ENCODE assay signal across 8 mouse cellular contexts in the genomic region with DNA sequence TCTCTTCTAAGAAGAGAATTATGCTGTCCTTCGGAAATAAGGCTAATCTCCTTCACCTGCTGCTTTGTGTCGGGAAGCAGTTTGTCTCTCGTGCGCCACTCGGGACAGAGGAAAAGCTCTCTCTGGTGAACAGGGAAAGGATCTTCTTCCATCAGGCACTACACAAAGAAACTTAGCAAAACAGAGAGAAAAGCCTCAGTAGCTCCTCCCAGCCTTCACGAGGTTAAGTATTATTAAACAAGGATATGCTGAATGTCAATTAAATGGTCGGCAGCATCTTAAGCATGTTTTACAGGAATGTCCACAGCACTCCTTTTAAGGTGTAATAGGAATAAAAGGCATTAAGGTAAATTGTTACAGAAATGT. TPM values are rescaled to one million over a fixed set of nuclear protein-coding genes. Genes with fewer than 3 reads are reported as not detected.
DNase-seq lines count a peak whose midpoint lies in the region; ATAC-seq and TF ChIP-seq lines count a peak whose summit lies in the region.

No protein-coding gene starts in this region.

- no peaks in the 10 kb centered on the region for H3K9me3 ChIP-seq in heart, embryonic 11.5 days (replicated peaks; ENCODE audit: control insufficient read depth, low read length)
- H3K9me3 ChIP-seq in E14TG2a.4 (ENCODE audit: low read length), result no peaks in the 10 kb centered on the region
- no peaks in the 10 kb centered on the region for H3K9me3 ChIP-seq in forebrain, embryonic 15.5 days
- no peaks in the 10 kb centered on the region for H3K9me3 ChIP-seq in liver, postnatal 0 days (ENCODE audit: low read length)

- peaks cover 3% of the 10 kb centered on the region; the same call in 1 of the 2 replicates for H3K4me1 ChIP-seq in heart, embryonic 11.5 days (ENCODE audit: control insufficient read depth, insufficient read depth, low read length)
- H3K4me1 ChIP-seq in E14TG2a.4 (replicated peaks; ENCODE audit: low read depth, low read length), result peaks cover 29% of the 10 kb centered on the region
- H3K4me1 ChIP-seq in forebrain, embryonic 15.5 days, result peaks cover 16% of the 10 kb centered on the region
- H3K4me1 ChIP-seq in liver, postnatal 0 days (ENCODE audit: insufficient read depth), result peaks cover 8% of the 10 kb centered on the region

- no peak for TF ChIP-seq CTCF in E14TG2a.4 (conservative IDR thresholded peaks at IDR 0.05; ENCODE audit: low read length)
- TF ChIP-seq CTCF in liver, postnatal 0 days (IDR thresholded peaks at IDR 0.05; ENCODE audit: low read depth), result no peak

- 2% methylated on average over 7 of the region's 7 CpGs for WGBS in heart, embryonic 11.5 days (ENCODE audit: insufficient replicate concordance)
- under 1% methylated on average over 7 of the region's 7 CpGs for WGBS in forebrain, embryonic 15.5 days
- under 1% methylated on average over 7 of the region's 7 CpGs for WGBS in liver, postnatal 0 days (ENCODE audit: insufficient replicate concordance)

- no peaks in the 10 kb centered on the region for H3K27me3 ChIP-seq in heart, embryonic 11.5 days (ENCODE audit: control insufficient read depth, insufficient read depth, low read length)
- no peaks in the 10 kb centered on the region for H3K27me3 ChIP-seq in E14TG2a.4 (ENCODE audit: insufficient read depth, low read length)
- no peaks in the 10 kb centered on the region for H3K27me3 ChIP-seq in forebrain, embryonic 15.5 days
- no peaks in the 10 kb centered on the region for H3K27me3 ChIP-seq in liver, postnatal 0 days (ENCODE audit: insufficient read depth, low read length)

- no peaks in the 10 kb centered on the region for H3K36me3 ChIP-seq in heart, embryonic 11.5 days (ENCODE audit: control insufficient read depth, insufficient read depth, low read length)
- H3K36me3 ChIP-seq in E14TG2a.4 (ENCODE audit: insufficient read depth, low read length), result peaks cover 16% of the 10 kb centered on the region
- 0 out of 2 replicates have a peak, but pooled peaks cover 4% of the 10 kb centered on the region for H3K36me3 ChIP-seq in forebrain, embryonic 15.5 days
- no peaks in the 10 kb centered on the region for H3K36me3 ChIP-seq in liver, postnatal 0 days (replicated peaks; ENCODE audit: insufficient read depth, low read length)

- H3K4me3 ChIP-seq in heart, embryonic 11.5 days (ENCODE audit: low read depth, low read length), result peak overlapping the region; percentile 87
- peak overlapping the region; percentile 95 for H3K4me3 ChIP-seq in E14TG2a.4 (replicated peaks; ENCODE audit: low read length)
- H3K4me3 ChIP-seq in forebrain, embryonic 15.5 days, result peak overlapping the region; percentile 71
- H3K4me3 ChIP-seq in liver, postnatal 0 days (ENCODE audit: low read depth, low read length), result peak overlapping the region; percentile 79

- no peak for ATAC-seq in heart, embryonic 11.5 days (replicated peaks; ENCODE audit: insufficient number of reproducible peaks, low FRiP score, low TSS enrichment)
- peak; percentile 63; the same call in 1 of the 2 replicates for ATAC-seq in forebrain, embryonic 15.5 days (replicated peaks)
- ATAC-seq in liver, postnatal 0 days, result peak; percentile 7; the same call in 1 of the 2 replicates

- peak overlapping the region; percentile 93 for H3K4me2 ChIP-seq in heart, embryonic 11.5 days
- peak overlapping the region; percentile 88 for H3K4me2 ChIP-seq in forebrain, embryonic 15.5 days (replicated peaks)
- H3K4me2 ChIP-seq in liver, postnatal 0 days (ENCODE audit: low read depth, low read length), result peak overlapping the region; percentile 83

- no peak for DNase-seq in heart, postnatal 10 days
- no peak for DNase-seq in liver, postnatal 0 days
- DNase-seq in urinary bladder, postnatal 14 days (ENCODE audit: low spot score), result no peak
- no peak for DNase-seq in spleen, postnatal 10 days (ENCODE audit: low spot score in 2 of 2)
- DNase-seq in ovary, postnatal 14 days (ENCODE audit: low spot score), result no peak

- no peak overlapping the region for H3K27ac ChIP-seq in heart, embryonic 11.5 days (ENCODE audit: low read depth, low read length)
- H3K27ac ChIP-seq in forebrain, embryonic 15.5 days (replicated peaks), result peak overlapping the region; percentile 87
- H3K27ac ChIP-seq in liver, postnatal 0 days (ENCODE audit: low read depth), result no peak overlapping the region

- peak overlapping the region; percentile 94 for H3K9ac ChIP-seq in heart, embryonic 11.5 days (ENCODE audit: low read depth, low read length)
- H3K9ac ChIP-seq in forebrain, embryonic 15.5 days (replicated peaks), result peak overlapping the region; percentile 65
- H3K9ac ChIP-seq in liver, postnatal 0 days (replicated peaks), result no peak overlapping the region; the same call in 1 of the 2 replicates

- no peak for TF ChIP-seq EP300 in liver, postnatal 0 days (IDR thresholded peaks at IDR 0.05; ENCODE audit: low read depth)

- intact Hi-C loops in heart, postnatal 10 days (cut with DNase I), result loop anchor here (5.0 kb wide), 1 partner anchor 128 kb away; a partner anchor contains a TSS

RNA-seq across cellular contexts. Expression of a gene that starts 0.3 kb away (rescaled TPM):
- 34.3 and 35.5 TPM in 2 replicates for polyA plus RNA-seq in heart, embryonic 11.5 days (2014; fragmentation: Nextera tagmentation; extraction: Ambion mirVana)
- total RNA-seq in heart, postnatal 10 days (2021), result 10 to 100 TPM; 12.6 to 12.8 TPM
- polyA plus RNA-seq in forebrain, embryonic 15.5 days (2015; fragmentation: Nextera tagmentation; extraction: Ambion mirVana), result 42.5 and 47.2 TPM in 2 replicates
- 12.5 and 12.6 TPM in 2 replicates for polyA plus RNA-seq in liver, postnatal 0 days (2015; fragmentation: Nextera tagmentation; extraction: Ambion mirVana)
